Mouse (Mus musculus) kidney, adult 2 months (tissue): ENCODE data around the gene Gm20532.

Source experiments
- CTCF ChIP-seq: fragments of 200-500 bp; conservative IDR thresholded peaks from 2 replicates; pipeline ENCODE4 v1.5.1; 2011; ENCODE audit warnings: low read depth, mild to moderate bottlenecking, control low read depth, low read length, moderate library complexity, mixed read lengths; ENCODE audit not compliant: insufficient read depth, insufficient read length
- POLR2A ChIP-seq: fragments of 200-500 bp; IDR thresholded peaks from one replicate; pipeline ENCODE4 v1.6.1; 2011; ENCODE audit warnings: low read depth, low read length, control low read depth

DNA sequence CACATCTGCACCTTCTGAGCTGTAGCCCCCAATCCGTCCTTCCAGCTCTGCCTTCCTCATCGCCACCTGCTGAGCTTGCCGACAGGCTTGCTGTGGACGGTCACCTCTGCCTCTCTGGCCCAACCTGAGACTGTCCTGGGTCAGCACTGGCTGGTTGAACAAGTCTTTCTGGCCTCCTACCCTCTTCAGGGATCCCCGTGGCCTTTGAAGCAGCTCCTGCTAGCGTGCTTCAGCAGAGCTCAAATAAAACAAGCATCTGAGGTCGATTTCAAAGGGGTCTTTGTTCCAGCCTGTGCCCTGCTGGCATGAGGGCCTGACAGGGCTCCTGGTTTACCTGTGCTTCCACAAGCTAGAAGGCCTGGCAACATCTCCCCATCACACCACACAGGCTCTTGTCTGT is 45.7 kb upstream of the Gm20532 start:
- TF ChIP-seq POLR2A (no peak), CTCF (no peak)
